Mouse (Mus musculus) left cerebral cortex, adult 2 months (tissue): ENCODE measurements at regions not wholly inside any gene's neighbourhood (a gene's known extent, or its start where the extent isn't known, plus 50 kb on each side); places are given as distances from the start of the nearest gene placed in this dataset.

Source experiments
- DNase-seq, 2 experiments: peaks; one replicate each; pipeline ENCODE4 v3.0.0; 2021 to 2022; ENCODE audit warnings: low spot score in 2 of 2, mixed read lengths in 1 of 2; ENCODE audit errors: extremely low spot score in 1 of 2
- H3K27ac ChIP-seq: fragments of 200-600 bp; 2 replicates; pipeline ENCODE4 v1.8.1; 2022
- H3K4me3 ChIP-seq: fragments of 200-600 bp; 2 replicates; pipeline ENCODE4 v1.8.1; 2022
- CTCF ChIP-seq: fragments of 200-600 bp; IDR thresholded peaks from 2 replicates; pipeline ENCODE4 v1.8.1; 2022; ENCODE audit warnings: antibody characterized with exemption, mild to moderate bottlenecking, moderate library complexity
- intact Hi-C: fragments of 180-260 bp; cut with DNase I; formaldehyde crosslinking; loops from one replicate; pipeline ENCODE4 v1.15.1; 2025

GRCm38 (mm10) chr7:117065771-117066170, 315.0 kb upstream of the Xylt1 start:
- Histone ChIP-seq H3K27ac (no peak overlapping the region; the same call in 1 of the 2 replicates), H3K4me3 (no peak overlapping the region)
- DNase-seq: no peak
- TF ChIP-seq CTCF: no peak
- intact Hi-C loops: no loop called here

DNA sequence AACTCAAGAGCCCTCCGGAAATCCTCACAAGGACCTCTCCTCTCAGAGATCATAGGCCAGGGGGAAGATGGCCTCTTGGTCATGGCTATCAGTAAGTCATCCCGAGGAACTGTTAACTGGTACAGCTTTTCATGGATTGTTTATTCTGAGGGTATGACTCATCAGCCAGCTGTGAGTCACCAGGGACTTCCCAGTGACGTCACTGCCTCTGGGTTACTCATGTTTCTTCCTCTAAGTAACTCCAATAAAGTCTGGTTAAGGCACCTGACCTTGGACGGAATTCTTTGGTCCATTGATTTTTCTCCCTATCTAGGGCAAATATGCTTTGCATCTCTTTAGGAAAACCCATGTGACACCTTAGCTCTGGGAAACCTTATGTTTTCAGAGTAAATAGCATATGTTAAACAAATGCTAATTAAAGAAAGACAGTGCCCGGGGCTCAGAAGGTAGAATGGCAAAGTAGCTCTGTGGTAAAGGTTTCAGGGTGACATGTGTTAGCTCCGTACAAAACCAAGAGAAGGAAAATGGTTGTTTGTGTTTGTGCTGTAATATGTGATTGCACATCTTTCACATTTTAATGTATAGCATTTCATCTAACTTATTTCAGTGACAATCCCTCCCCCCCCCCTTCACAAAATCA, 289.7 kb upstream of the Xylt1 start:
- DNase-seq: peak; percentile 42 to 49
- H3K4me3 ChIP-seq: no peak overlapping the region
- TF ChIP-seq CTCF: no peak

GRCm38 (mm10) chr7:117092860-117093259, 287.9 kb upstream of the Xylt1 start:
- Histone ChIP-seq H3K27ac (no peak overlapping the region), H3K4me3 (no peak overlapping the region)
- DNase-seq: no peak
- no peak for TF ChIP-seq CTCF
- intact Hi-C loops: no loop called here

More for the DNA sequence above, 289.7 kb upstream of the Xylt1 start:
- H3K27ac ChIP-seq: no peak overlapping the region
- intact Hi-C loops: no loop called here

DNA sequence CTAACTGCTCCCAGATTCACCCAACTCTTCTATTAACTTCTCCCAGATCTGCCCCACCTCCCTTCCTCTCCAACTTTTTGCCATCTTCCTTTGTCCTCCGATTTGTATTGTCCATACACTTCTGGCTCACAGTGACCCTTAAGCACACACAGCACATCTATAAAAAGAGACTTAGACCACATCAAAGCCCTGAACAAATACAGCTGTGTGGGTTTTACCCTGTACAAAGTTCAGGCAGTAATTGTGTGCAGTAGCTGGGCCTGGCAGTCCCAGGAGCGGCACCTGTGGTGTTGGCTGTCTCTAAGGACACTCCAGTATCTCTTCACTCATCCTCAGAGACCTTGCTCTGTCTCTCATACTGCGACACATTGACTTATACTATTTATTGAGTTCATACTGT, 283.2 kb upstream of the Xylt1 start:
- intact Hi-C loops: no loop called here
- H3K4me3 ChIP-seq: no peak overlapping the region
- no peak for TF ChIP-seq CTCF
- H3K27ac ChIP-seq: no peak overlapping the region
- DNase-seq: no peak

DNA sequence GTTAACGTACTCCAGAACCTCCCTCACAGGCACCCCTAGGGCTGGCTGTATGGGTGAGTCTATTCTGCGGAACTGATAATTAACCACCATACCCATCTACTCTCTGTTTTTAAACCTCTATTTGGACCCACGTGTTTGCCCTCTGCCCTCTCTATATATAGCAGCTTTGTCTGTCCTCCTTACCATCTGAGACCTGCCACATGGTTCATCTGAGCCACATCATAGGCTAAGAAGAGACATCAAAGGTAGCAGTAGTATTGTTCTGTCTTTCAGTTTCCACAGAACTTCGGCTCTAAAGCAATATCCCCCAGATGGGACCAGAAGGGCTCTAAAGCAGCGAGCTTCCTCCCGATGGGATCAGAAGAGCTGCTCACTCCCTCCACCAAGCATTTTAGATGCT, 281.7 kb upstream of the Xylt1 start:
- Histone ChIP-seq H3K27ac (no peak overlapping the region), H3K4me3 (no peak overlapping the region)
- DNase-seq: no peak
- no peak for TF ChIP-seq CTCF
- intact Hi-C loops: no loop called here

- no peak for DNase-seq
- no peak for TF ChIP-seq CTCF
- H3K4me3 ChIP-seq: no peak overlapping the region
- no peak overlapping the region for H3K27ac ChIP-seq
- intact Hi-C loops: loop anchor here (10.0 kb wide), 1 partner anchor 148 kb away; no protein-coding TSS in a partner anchor
These were observed 277.7 kb upstream of the Xylt1 start for GRCm38 (mm10) chr7:117103035-117103434.

DNA sequence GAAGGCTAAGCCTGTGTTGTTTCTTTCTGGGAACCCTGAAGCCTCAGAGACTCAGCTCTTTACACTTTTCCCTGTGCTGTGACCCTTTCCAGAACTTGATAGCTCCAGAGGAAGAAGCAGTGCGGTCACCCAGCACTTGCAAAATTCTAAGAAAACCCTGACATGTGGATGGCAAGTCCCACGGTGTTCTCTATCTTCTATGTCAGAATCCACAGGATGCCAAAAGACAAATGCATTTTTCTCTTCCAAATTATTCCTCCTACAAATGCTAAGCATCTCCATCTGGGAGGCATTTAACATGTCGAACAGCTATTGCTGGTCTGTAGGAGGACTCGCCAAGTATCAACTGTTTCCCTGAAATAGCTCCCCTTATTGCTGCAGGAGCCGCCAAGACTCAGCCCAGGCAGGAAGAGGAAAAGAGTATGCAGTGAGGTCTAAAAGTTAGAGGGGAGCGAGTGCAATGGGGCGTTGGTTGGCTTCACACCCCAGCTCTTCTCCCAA, 274.0 kb upstream of the Xylt1 start:
- no peak overlapping the region for H3K4me3 ChIP-seq
- DNase-seq: peak; percentile 43 to 44
- TF ChIP-seq CTCF: no peak
- intact Hi-C loops: loop anchor here (1.0 to 10.0 kb wide), 9 partner anchors 68 to 811 kb away; partner anchors contain the start of gene Xylt1
- H3K27ac ChIP-seq: peak overlapping the region; percentile 82

DNA sequence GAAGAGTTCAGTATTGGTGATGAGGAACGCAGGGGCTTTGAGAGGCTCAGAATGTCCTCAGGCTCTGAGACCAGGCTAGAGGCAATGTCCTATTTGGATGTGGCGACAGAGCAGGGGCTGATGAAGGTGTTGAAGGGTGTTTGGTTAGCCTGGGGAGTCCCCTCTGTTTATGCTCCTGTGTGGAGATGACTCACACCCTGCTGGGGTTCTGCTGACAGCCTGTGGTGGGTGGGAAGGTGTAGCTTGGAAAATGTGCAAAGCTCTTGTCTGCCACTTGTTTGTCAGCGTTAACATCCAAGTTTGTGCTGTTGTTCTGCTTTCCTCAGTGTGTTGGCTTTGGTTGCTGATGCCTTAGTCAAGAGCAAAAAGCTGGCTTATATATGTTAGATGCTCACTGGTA, 272.4 kb upstream of the Xylt1 start:
- TF ChIP-seq CTCF: no peak
- Histone ChIP-seq H3K27ac (peak overlapping the region; percentile 77), H3K4me3 (no peak overlapping the region)
- peak; percentile 52 to 56 for DNase-seq
- intact Hi-C loops: loop anchor here (1.0 to 10.0 kb wide), 6 partner anchors 38 to 809 kb away; partner anchors contain the start of gene Xylt1

GRCm38 (mm10) chr7:117127728-117128127, 253.1 kb upstream of the Xylt1 start:
- no peak overlapping the region for H3K27ac ChIP-seq
- intact Hi-C loops: no loop called here
- TF ChIP-seq CTCF: no peak

DNA sequence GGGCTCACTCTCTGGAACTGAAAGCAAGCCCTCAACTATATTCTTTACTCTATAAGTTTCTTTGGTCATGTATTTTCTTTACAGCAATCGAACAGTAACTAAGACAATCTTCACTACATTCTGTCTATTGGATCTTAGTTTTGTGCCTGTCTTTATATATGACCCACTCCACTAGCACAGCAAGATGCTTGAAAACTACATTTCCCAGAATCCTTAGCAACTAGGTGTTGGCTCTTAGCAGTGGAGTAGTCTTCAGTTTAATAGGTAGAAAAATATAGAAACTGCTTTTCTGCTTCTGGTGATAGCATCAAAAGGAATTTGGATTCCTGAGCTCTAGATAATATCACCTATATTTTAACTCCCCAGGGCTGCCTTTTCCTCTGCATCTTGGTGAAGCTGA, 245.9 kb upstream of the Xylt1 start:
- no peak for TF ChIP-seq CTCF
- DNase-seq: no peak
- H3K27ac ChIP-seq: no peak overlapping the region
- intact Hi-C loops: no loop called here
- H3K4me3 ChIP-seq: no peak overlapping the region

More at GRCm38 (mm10) chr7:117127728-117128127, 253.1 kb upstream of the Xylt1 start:
- no peak for DNase-seq
- H3K4me3 ChIP-seq: no peak overlapping the region

GRCm38 (mm10) chr7:117138681-117139080, 242.1 kb upstream of the Xylt1 start:
- DNase-seq: no peak
- intact Hi-C loops: no loop called here
- Histone ChIP-seq H3K4me3 (no peak overlapping the region), H3K27ac (no peak overlapping the region)
- no peak for TF ChIP-seq CTCF

DNA sequence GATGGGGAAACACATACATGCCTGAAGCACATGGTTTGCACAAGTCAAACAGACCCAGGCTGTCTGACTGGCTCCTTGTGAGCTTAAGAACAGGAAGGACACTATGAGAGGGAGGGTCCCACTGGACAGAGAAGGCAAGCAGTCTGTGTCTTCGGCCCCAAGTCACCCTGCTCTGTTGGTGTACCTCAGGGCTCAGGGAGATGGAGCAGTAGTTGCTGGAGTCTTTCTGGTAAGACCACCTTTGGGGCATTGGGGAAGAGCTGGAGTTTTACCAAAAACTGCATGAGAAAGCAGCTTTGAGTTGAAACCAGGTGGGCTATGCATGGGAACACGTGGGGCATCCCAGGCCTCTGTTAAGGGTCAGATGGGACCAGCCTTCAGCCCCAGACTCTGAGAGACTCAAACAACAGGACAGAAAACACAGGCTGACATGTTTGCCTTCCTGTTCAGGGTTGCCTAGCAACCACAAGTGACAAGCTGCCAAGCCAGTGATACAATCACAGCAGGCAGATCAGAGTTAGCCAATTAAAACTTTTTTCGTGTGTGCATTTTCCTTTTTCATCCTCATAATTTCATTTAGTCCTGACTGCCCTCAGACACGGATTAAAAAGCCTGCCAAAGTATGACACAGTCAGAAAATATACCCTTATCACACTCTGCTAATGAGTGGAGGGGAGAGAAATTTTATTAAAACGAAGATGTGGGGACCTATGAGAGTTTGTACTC, 241.4 kb upstream of the Xylt1 start:
- Histone ChIP-seq H3K4me3 (no peak overlapping the region), H3K27ac (no peak overlapping the region; the same call in 1 of the 2 replicates)
- intact Hi-C loops: no loop called here
- TF ChIP-seq CTCF: no peak
- peak; percentile 27 to 51 for DNase-seq

- no peak overlapping the region for H3K4me3 ChIP-seq
- DNase-seq: no peak
- H3K27ac ChIP-seq: no peak overlapping the region
- no peak for TF ChIP-seq CTCF
- intact Hi-C loops: no loop called here
These were observed 240.9 kb upstream of the Xylt1 start for GRCm38 (mm10) chr7:117139971-117140247.
